Mouse (Mus musculus) midbrain, embryonic 12.5 days (tissue): ENCODE measurements around the gene Tmem106a. TPM values are rescaled to one million over a fixed set of nuclear protein-coding genes. Genes with fewer than 3 reads are reported as not detected.

Experiments
- ATAC-seq: fragments of 200-750 bp; cut with Nextera tagmentation; 2 replicates; pipeline ENCODE4 v1.8.0; 2017; ENCODE audit warnings: low read depth, moderate TSS enrichment, moderate library complexity; ENCODE audit not compliant: low FRiP score
- H3K27ac ChIP-seq: fragments of 300-500 bp; sonication (generic); replicated peaks from 2 replicates; pipeline ENCODE4 v1.5.1; 2016; ENCODE audit warnings: mild to moderate bottlenecking
- H3K27me3 ChIP-seq: fragments of 300-500 bp; sonication (generic); 2 replicates; pipeline ENCODE4 v1.6.1; 2016; ENCODE audit warnings: mild to moderate bottlenecking
- H3K36me3 ChIP-seq: fragments of 300-500 bp; sonication (generic); 2 replicates; pipeline ENCODE4 v1.6.1; 2016
- H3K4me1 ChIP-seq: fragments of 300-500 bp; sonication (generic); 2 replicates; pipeline ENCODE4 v1.6.1; 2016
- H3K4me2 ChIP-seq: fragments of 300-500 bp; sonication (generic); replicated peaks from 2 replicates; pipeline ENCODE4 v1.6.1; 2016; ENCODE audit warnings: mild to moderate bottlenecking, moderate library complexity
- H3K4me3 ChIP-seq: fragments of 300-500 bp; sonication (generic); 2 replicates; pipeline ENCODE4 v1.5.1; 2016; ENCODE audit warnings: mild to moderate bottlenecking
- H3K9ac ChIP-seq: fragments of 300-500 bp; sonication (generic); replicated peaks from 2 replicates; pipeline ENCODE4 v1.6.1; 2016; ENCODE audit warnings: mild to moderate bottlenecking, moderate library complexity
- H3K9me3 ChIP-seq: fragments of 300-500 bp; sonication (generic); 2 replicates; pipeline ENCODE4 v1.6.1; 2016; ENCODE audit warnings: mild to moderate bottlenecking
- WGBS: fragments of 180-500 bp; shearing (Covaris S2); methylation state at CpG from one replicate; pipeline ENCODE4 v1.1.7; 2016; 5-methylcytosine and 5-hydroxymethylcytosine counted together
- polyA plus RNA-seq: library from polyadenylated mRNA; unstranded; fragments of >200 nt; fragmentation: Nextera tagmentation; extraction: Ambion mirVana; gene quantifications from 2 replicates; pipeline ENCODE4 v1.2.1, GENCODE M21; 2016

Gene Tmem106a
- 3.4 and 4.5 TPM in 2 replicates for polyA plus RNA-seq

GRCm38 (mm10) chr11:101582054-101583035 lies at the start of gene Tmem106a:
Gene Tmem106a (plus strand): TSS chr11:101582242.
- H3K4me2 ChIP-seq, result peak within 1 kb of the TSS; percentile 52
- H3K36me3 ChIP-seq, result peaks cover 47% of the 10 kb centered on the region
- H3K4me1 ChIP-seq, result peaks cover 8% of the 10 kb centered on the region
- H3K9me3 ChIP-seq, result no peaks in the 10 kb centered on the region
- ATAC-seq, result no peak
- no peak within 1 kb of the TSS for H3K27ac ChIP-seq
- H3K9ac ChIP-seq, result peak within 1 kb of the TSS; percentile 37
- WGBS, result 21% methylated on average over 30 of the region's 31 CpGs
- H3K27me3 ChIP-seq, result no peaks in the 10 kb centered on the region
- peak within 1 kb of the TSS; percentile 31 for H3K4me3 ChIP-seq

- H3K36me3 ChIP-seq, result peaks cover 21% of the 10 kb centered on the region
- H3K27ac ChIP-seq, result no peak overlapping the region
- 87% methylated on average over 9 of the region's 9 CpGs for WGBS
- no peak overlapping the region for H3K9ac ChIP-seq
- no peak for ATAC-seq
- 0 out of 2 replicates have a peak, but pooled peaks cover 5% of the 10 kb centered on the region for H3K4me1 ChIP-seq
- no peaks in the 10 kb centered on the region for H3K9me3 ChIP-seq
- no peak overlapping the region for H3K4me3 ChIP-seq
- H3K27me3 ChIP-seq, result no peaks in the 10 kb centered on the region
- no peak overlapping the region for H3K4me2 ChIP-seq
Measured at GRCm38 (mm10) chr11:101543533-101543932, 38.5 kb upstream of the Tmem106a start.

DNA sequence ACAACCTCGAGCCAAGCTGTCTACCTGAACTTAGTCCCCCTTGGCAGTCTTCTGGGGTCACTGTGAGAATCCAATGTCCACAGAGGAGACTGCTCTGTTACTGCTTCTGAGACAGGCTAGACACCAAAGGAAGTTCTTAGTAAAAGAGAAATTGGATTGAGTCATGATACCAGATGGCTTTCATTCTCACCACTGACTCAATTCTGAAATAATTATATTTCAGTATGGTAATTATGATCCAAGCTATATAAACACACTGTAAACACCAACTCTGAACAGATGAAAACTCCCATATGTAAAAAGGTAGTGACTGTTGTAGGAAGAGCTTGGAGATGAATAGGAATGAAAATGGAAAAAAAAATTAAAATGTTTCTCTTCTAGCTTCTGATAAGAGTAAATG lies 37.9 kb upstream of the Tmem106a start:
- H3K36me3 ChIP-seq, result peaks cover 20% of the 10 kb centered on the region
- no peaks in the 10 kb centered on the region for H3K27me3 ChIP-seq
- no peak overlapping the region for H3K4me2 ChIP-seq
- H3K9me3 ChIP-seq, result no peaks in the 10 kb centered on the region
- no peak overlapping the region for H3K27ac ChIP-seq
- H3K9ac ChIP-seq, result no peak overlapping the region
- no peak overlapping the region for H3K4me3 ChIP-seq
- no peak for ATAC-seq
- 0 out of 2 replicates have a peak, but pooled peaks cover 5% of the 10 kb centered on the region for H3K4me1 ChIP-seq
- WGBS, result 89% methylated on average over 1 of the region's 1 CpGs

DNA sequence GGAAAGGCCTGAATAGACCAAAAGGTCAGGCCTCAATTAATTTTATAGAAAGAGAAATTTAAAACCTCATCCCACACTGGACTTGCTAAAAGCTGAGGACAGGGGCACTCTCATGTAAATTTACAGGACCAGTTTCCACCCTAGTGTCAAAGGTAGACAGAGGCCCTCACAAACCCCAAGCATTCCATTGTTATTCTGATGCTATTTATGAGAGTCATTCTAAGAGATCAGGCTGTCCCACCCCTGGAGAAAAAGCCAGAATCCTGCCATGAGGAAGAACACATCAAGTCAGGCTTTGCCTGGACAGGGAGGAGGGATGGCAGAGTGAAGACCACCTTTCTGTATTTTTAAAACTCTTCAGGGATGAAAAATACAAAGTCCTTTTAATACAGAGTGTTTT lies 33.5 kb upstream of the Tmem106a start:
- H3K27ac ChIP-seq, result no peak overlapping the region
- H3K4me1 ChIP-seq, result peaks cover 13% of the 10 kb centered on the region
- no peak overlapping the region for H3K4me2 ChIP-seq
- no peak for ATAC-seq
- H3K9me3 ChIP-seq, result no peaks in the 10 kb centered on the region
- H3K9ac ChIP-seq, result no peak overlapping the region
- H3K27me3 ChIP-seq, result no peaks in the 10 kb centered on the region
- 0 out of 2 replicates have a peak, but pooled peaks cover 7% of the 10 kb centered on the region for H3K36me3 ChIP-seq
- H3K4me3 ChIP-seq, result no peak overlapping the region

DNA sequence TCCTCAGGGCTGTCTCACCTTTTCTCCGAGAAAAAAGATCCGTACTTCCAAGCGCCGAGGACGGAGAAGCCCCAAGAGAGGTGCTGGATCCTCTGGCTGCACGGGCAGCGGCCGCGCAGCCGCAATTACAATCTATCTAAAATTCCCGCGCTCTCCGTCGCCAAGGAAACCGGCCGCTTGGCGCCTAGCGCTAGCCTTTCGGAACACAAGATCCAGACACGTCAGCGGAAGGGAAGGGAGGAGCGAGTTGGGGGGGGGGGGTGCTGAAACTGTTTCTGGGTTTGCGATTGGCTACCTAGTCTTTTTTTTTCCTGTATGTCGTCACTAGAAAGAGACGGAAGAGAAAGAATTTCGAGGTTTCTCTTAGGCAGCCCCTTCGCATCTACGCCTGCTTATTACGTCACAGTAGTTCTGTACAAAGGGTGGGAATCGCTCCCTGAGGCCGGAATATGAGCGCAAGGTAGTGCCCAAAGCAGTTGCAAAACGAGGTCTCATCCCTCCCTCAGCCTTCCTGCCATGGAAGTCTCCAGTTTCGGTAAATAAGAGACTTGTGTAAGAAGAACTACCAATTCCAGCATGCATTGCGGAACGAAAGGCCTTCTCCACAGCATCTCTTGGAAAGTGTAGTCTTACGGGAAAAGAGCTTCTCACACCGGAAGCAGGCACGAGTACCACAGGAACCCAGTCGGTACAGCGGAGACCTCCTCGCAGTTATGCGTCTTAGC lies 30.1 kb upstream of the Tmem106a start, which contains the start of the genes Brca1 and Nbr1:
Gene Brca1, minus strand, starts transcription at position 205 of the 725 bp plus-strand sequence.
Gene Nbr1, plus strand, starts transcription at position 399 of the 725 bp plus-strand sequence.
- no peaks in the 10 kb centered on the region for H3K27me3 ChIP-seq
- H3K4me3 ChIP-seq, result peak within 1 kb of the TSS; percentile 63
- WGBS, result under 1% methylated on average over 43 of the region's 43 CpGs
- peak within 1 kb of the TSS; percentile 93 for H3K27ac ChIP-seq
- H3K4me2 ChIP-seq, result peak within 1 kb of the TSS; percentile 65
- peaks cover 15% of the 10 kb centered on the region for H3K36me3 ChIP-seq
- peak within 1 kb of the TSS; percentile 75 for H3K9ac ChIP-seq
- peak; percentile 85 for ATAC-seq
- H3K4me1 ChIP-seq, result peaks cover 25% of the 10 kb centered on the region
- no peaks in the 10 kb centered on the region for H3K9me3 ChIP-seq

GRCm38 (mm10) chr11:101552476-101553300 lies 29.4 kb upstream of the Tmem106a start:
- Histone ChIP-seq H3K4me2 (peak overlapping the region; percentile 65), H3K27ac (peak overlapping the region; percentile 93), H3K4me1 (peaks cover 25% of the 10 kb centered on the region), H3K9me3 (no peaks in the 10 kb centered on the region), H3K4me3 (peak overlapping the region; percentile 63), H3K9ac (peak overlapping the region; percentile 75), H3K27me3 (no peaks in the 10 kb centered on the region), H3K36me3 (peaks cover 18% of the 10 kb centered on the region)
- peak; percentile 97 for ATAC-seq
- WGBS, result under 1% methylated on average over 37 of the region's 37 CpGs

DNA sequence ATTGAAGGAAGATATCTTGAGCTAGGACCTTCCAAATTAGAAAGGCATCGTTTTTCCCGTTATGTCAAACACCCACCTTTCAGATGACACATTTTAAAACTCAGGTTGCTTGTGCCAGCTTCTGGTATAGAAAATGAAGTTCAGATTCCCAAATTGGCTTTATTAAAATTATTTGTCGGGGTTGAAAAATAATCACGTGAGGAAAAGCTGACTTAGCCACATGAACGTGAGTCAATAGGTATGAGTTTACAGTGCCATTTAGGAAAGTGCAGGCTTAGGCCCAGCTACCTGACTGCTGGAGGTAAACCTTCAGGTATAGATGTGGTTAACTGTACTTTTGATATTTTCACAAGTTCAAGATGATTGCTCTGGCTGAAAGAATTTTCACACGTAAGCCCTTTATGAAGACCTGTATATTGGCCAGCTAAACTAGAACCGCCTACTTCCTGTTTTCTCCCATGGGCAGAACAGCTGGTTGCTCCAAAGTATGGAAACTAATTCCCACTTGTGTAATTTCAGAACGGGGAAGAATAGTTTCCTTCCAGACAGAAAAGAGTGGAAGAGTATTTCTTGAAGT lies 28.6 kb upstream of the Tmem106a start:
- H3K4me1 ChIP-seq, result peaks cover 25% of the 10 kb centered on the region
- 28% methylated on average over 8 of the region's 8 CpGs for WGBS
- ATAC-seq, result no peak
- no peaks in the 10 kb centered on the region for H3K27me3 ChIP-seq
- peaks cover 21% of the 10 kb centered on the region for H3K36me3 ChIP-seq
- peak overlapping the region; percentile 63 for H3K4me3 ChIP-seq
- peak overlapping the region; percentile 65 for H3K4me2 ChIP-seq
- no peaks in the 10 kb centered on the region for H3K9me3 ChIP-seq
- peak overlapping the region; percentile 88 for H3K27ac ChIP-seq
- H3K9ac ChIP-seq, result peak overlapping the region; percentile 75

- Histone ChIP-seq H3K9ac (no peak overlapping the region), H3K36me3 (peaks cover 43% of the 10 kb centered on the region)
Measured at GRCm38 (mm10) chr11:101556541-101556940, 25.5 kb upstream of the Tmem106a start.

GRCm38 (mm10) chr11:101556954-101557353 lies 25.1 kb upstream of the Tmem106a start:
- Histone ChIP-seq H3K27ac (no peak overlapping the region), H3K4me3 (no peak overlapping the region), H3K9ac (no peak overlapping the region), H3K27me3 (no peaks in the 10 kb centered on the region), H3K4me2 (no peak overlapping the region), H3K36me3 (peaks cover 44% of the 10 kb centered on the region), H3K9me3 (no peaks in the 10 kb centered on the region), H3K4me1 (peaks cover 15% of the 10 kb centered on the region)
- no peak for ATAC-seq
- 93% methylated on average over 2 of the region's 2 CpGs for WGBS

More at GRCm38 (mm10) chr11:101556541-101556940, 25.5 kb upstream of the Tmem106a start:
- peaks cover 15% of the 10 kb centered on the region for H3K4me1 ChIP-seq
- H3K9me3 ChIP-seq, result no peaks in the 10 kb centered on the region
- H3K4me2 ChIP-seq, result no peak overlapping the region
- no peak overlapping the region for H3K27ac ChIP-seq
- 92% methylated on average over 7 of the region's 7 CpGs for WGBS
- no peaks in the 10 kb centered on the region for H3K27me3 ChIP-seq
- no peak overlapping the region for H3K4me3 ChIP-seq
- ATAC-seq, result no peak

DNA sequence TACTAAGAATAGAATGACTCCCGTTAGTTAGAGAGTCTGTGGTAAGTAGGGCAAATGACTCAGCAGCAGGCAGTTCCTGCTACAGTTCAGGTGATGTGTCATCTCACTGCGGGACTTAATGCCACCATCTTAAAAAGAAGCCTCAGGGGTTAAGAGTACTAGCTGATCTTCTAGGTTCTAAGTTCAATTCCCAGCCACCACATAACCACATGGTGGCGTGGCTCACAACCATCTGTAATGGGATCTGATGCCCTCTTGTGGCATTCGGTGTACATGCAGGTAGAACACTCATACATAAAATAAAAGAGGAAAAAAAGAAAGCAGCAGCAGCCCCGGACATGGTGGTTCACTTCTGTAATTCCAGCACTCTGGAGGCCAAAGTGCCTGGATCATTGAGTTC lies 19.7 kb upstream of the Tmem106a start:
- H3K27ac ChIP-seq, result no peak overlapping the region
- peaks cover 68% of the 10 kb centered on the region for H3K36me3 ChIP-seq
- no peak for ATAC-seq
- no peaks in the 10 kb centered on the region for H3K9me3 ChIP-seq
- no peak overlapping the region for H3K9ac ChIP-seq
- no peak overlapping the region for H3K4me2 ChIP-seq
- no peaks in the 10 kb centered on the region for H3K27me3 ChIP-seq
- H3K4me3 ChIP-seq, result no peak overlapping the region
- H3K4me1 ChIP-seq, result no peaks in the 10 kb centered on the region
- 39% methylated on average over 5 of the region's 5 CpGs for WGBS

GRCm38 (mm10) chr11:101568421-101568820 lies 13.6 kb upstream of the Tmem106a start:
- H3K9ac ChIP-seq, result no peak overlapping the region
- H3K4me2 ChIP-seq, result no peak overlapping the region
- H3K9me3 ChIP-seq, result no peaks in the 10 kb centered on the region
- H3K36me3 ChIP-seq, result peaks cover 88% of the 10 kb centered on the region
- H3K4me1 ChIP-seq, result no peaks in the 10 kb centered on the region
- ATAC-seq, result no peak
- H3K27me3 ChIP-seq, result no peaks in the 10 kb centered on the region
- 81% methylated on average over 3 of the region's 3 CpGs for WGBS
- no peak overlapping the region for H3K4me3 ChIP-seq
- H3K27ac ChIP-seq, result no peak overlapping the region
